Mouse (Mus musculus): Measurements from ENCODE around the gene Rtraf.
"Not testable (repeated sequence)": the region's sequence is repeated elsewhere in the genome, so short reads cannot be mapped to it uniquely, and the experiment has no call there.

Rtraf gene

DNA sequence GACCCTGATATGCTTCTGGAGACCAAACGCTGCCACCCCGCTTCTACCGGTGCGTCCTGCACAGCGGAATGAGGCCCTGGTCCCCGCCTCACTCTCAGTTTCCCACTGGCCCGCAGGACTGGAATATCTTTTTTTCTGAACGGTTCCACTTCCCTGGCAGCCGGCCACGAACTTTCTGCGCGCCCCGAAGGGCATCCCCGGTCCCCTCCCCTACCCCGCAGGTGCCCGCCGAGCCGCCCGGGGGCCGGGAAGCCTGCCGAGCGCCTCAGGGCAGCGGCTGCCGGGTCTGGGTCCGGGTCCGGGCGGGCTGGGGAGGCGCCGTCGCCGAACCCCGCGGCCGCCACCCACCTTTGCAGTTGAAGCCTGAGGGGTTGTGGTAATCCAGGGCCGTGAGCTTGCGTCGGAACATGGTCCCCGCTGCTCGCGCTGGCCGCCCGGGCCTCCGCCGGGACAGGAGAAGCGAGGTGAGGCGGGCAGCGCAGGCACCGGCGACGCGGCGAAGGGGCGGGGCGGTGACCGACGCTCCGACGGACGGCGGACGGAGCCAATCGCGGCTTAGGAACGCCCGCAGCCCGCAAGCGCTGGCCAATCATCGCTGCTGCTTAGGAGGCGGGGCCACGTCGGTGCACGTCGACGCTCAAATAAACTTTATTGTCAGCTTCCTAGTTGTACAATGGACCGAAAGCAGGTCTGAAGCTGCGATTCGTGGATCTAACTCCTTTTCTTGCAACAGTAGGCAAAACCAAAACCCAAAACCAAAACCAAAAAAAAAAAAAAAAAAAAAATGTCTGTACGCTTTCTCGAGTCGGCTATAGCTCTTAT lies at the start of gene Rtraf:
Gene Rtraf (minus strand): TSS at position 504 of the 822 bp plus-strand sequence.
- DNase-seq (ENCODE audit: low spot score) = peak; percentile 83

- DNase-seq (ENCODE audit: low spot score) = no peak
Measured at GRCm38 (mm10) chr14:19867286-19867935, 43.8 kb upstream of the Rtraf start.

GRCm38 (mm10) chr14:19865121-19865520 lies 41.5 kb upstream of the Rtraf start:
- not testable (repeated sequence) for DNase-seq (ENCODE audit: low spot score)

GRCm38 (mm10) chr14:19861311-19862080 lies 37.9 kb upstream of the Rtraf start:
- DNase-seq (ENCODE audit: low spot score) = no peak

GRCm38 (mm10) chr14:19860281-19860680 lies 36.7 kb upstream of the Rtraf start:
- DNase-seq (ENCODE audit: low spot score) = no peak

DNA sequence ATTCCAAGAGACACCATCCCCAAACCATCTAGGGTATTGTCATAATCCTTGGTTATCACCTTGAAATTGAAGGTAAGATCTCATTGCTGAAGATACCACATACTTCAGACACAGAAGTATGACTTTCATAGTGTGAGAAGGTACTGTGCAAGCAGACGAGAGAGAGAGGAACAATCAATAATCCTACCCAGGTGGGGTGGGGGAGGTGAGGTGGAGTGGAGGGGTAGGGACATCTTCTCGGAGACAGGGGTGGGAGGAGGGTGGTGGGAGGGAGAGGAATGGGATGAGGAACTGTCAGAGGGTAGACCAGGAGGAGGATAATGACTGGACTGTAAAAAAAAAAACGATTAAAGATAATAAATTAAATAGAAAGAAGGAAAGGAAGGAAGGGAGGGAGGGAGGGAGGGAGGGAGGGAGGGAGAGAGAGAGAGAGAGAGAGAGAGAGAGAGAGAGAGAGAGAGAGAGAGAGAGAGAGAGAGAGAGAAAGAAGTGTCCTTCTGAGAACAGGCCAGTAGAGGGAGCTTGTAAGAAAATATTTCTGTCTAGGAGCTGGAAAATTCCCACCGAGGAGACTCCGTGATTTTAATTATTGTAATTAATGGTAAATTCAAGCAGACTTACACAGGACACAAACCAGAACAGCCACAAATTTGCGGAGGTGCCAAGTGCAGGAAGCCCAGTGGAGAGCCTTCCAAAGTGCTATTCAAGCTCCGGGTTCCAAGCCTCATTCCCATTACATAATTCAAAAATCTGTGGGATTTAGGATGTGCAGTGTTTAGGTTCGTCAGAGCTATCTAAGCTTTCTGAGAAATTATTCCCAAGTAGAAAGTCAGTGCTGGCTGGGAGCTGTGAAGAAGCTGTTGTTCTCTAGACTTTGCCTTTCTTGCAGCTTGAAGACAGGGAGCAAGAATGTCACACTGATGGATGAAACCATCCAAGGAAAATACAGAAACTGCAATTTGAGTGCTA lies 35.5 kb upstream of the Rtraf start:
- peak; percentile 43 for DNase-seq (ENCODE audit: low spot score)

- DNase-seq (ENCODE audit: low spot score) = no peak
Measured at GRCm38 (mm10) chr14:19858279-19858678, 34.7 kb upstream of the Rtraf start.

DNA sequence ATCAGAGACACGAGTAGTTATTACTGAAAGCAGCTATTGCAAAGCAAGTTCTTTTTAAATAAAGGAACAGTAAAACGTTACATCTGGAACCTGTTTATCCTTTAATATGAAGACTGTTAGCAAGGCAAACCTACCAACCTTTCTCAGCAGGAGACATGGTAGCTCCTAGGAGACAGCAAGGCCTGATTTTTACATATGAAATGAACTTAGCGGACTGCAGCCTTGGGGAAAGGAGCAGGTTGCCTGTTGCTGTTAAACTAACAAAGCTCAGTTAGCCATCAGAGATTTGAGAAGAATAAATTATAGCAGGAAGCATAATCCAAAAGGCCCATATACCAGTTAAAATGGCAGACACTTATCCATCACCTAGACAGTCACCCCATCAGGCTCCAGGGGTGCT lies 29.8 kb upstream of the Rtraf start:
- DNase-seq (ENCODE audit: low spot score) = no peak

DNA sequence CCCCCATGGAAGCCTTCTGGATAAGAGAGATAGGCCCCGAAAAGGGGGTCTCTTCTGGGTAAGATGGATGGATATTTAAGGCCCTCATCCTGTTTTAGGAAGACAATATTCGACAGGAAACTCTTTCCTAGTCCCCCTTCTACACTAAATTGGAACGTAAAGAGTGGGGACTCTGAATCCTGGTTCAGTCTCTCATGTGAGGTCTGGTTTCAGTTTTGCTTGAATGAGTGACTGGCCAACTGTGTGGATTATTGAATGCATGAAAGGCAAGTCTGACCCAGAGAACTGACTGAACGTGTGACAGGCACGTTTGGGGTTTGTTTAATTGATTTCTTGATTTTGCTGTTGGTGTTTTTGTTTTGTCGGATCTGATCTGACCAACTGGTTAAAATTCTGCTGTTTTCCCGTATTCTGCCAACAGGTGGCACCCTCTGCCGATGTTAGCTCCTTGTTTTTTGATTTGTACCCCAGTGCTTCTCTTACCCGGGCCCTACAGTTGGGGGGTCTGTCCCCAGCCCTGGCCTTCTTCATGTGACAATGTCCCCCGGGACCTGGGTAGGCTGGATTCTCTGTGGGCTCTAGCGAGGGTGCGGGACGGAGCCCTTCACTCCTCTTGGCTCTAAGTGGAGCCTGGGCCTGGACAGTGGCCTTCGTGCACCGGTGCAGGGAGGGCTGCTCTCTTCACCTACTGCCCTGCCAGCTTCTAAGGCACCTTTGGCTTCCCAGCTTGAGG lies 16.1 kb upstream of the Rtraf start:
- DNase-seq (ENCODE audit: low spot score) = peak; percentile 42

- DNase-seq (ENCODE audit: low spot score) = no peak
Measured at GRCm38 (mm10) chr14:19836289-19836688, 12.7 kb upstream of the Rtraf start.

GRCm38 (mm10) chr14:19825481-19825880 lies 1.9 kb upstream of the Rtraf start:
- no peak for DNase-seq (ENCODE audit: low spot score)

GRCm38 (mm10) chr14:19821686-19822085 lies 1.9 kb downstream of the Rtraf start:
- no peak for DNase-seq (ENCODE audit: low spot score)

- DNase-seq (ENCODE audit: low spot score) = peak; percentile 75
Measured at GRCm38 (mm10) chr14:19817949-19818348, 5.7 kb downstream of the Rtraf start.

DNA sequence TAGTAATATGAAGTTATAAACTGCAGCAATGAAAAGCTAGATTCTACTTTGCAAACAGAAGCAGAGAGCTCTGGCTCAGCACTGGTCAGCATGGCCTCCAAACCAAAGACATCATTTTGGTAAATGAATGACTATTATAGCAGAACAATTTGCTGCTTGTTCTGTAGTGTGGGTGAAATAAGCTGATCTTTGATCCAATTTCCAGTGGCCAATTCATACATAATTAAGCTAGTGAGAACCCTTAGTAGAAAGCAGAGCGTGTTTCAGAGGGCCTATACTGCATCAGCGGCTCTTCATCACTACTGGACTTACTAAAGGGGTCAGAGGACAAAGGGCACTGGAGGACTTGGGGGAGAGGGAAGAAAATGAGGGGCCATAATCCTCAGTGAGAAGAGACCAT lies 10.6 kb downstream of the Rtraf start:
- DNase-seq (ENCODE audit: low spot score) = no peak

DNA sequence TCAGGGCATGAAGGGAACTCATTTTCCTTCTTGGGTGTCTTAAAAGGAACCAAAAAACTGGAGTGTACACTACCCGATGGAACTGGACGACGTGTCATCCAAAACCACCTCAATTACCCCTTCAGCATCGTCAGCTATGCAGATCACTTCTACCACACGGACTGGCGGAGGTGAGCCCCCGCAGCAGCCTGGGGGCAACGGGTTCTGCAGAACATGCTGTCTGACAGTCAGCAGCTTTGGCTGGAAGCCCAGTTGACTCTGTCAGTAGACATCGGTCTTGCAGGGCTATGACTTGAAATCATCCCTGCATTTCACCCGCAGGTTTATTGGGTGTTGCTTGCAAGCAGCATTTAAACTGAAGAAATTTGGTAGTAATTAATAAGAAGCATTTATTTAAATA lies 13.7 kb downstream of the Rtraf start:
- no peak for DNase-seq (ENCODE audit: low spot score)

DNA sequence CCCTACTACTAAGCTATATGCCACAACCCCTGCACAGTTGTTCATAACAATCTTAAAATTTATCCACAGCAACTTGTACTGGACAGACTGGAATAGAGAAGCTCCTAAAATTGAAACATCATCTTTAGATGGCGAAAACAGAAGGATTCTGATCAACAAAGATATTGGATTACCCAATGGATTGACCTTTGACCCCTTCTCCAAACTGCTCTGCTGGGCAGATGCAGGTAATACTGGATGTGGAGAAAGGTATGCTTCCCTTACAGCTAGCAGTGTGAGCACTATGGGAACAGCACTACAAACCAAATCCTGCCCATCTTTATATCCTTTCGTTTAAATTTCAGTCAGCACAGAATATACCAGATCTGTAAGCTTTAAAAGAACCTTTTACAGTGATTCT lies 15.8 kb downstream of the Rtraf start:
- no peak for DNase-seq (ENCODE audit: low spot score)

GRCm38 (mm10) chr14:19807339-19807738 lies 16.3 kb downstream of the Rtraf start:
- no peak for DNase-seq (ENCODE audit: low spot score)

GRCm38 (mm10) chr14:19803623-19804022 lies 20.0 kb downstream of the Rtraf start:
- no peak for DNase-seq (ENCODE audit: low spot score)

DNA sequence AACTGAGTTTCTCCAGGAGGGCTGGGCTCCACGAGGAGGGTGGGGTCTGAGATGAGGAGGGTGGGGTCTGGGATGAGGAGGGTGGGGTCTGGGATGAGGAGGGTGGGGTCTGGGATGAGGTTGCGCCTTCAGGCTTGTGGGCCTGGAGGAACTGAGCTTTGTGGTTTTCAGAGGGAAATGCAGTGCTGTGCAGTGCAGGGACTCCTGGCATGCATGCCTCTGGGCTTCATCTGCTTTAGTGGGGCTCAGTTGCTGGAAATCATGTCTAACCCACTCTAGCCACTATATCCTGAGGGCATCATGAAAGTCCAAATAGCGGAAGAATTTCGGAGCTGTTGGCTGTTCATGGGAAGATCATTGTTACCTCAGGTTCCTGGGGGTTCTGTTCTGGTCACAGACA lies 20.4 kb downstream of the Rtraf start:
- no peak for DNase-seq (ENCODE audit: low spot score)

- DNase-seq (ENCODE audit: low spot score) = no peak
Measured at GRCm38 (mm10) chr14:19801474-19802215, 22.0 kb downstream of the Rtraf start.

All from left cerebral cortex, adult 11 months (tissue).